Mouse (Mus musculus): ENCODE data around the gene Steap3.

DNA sequence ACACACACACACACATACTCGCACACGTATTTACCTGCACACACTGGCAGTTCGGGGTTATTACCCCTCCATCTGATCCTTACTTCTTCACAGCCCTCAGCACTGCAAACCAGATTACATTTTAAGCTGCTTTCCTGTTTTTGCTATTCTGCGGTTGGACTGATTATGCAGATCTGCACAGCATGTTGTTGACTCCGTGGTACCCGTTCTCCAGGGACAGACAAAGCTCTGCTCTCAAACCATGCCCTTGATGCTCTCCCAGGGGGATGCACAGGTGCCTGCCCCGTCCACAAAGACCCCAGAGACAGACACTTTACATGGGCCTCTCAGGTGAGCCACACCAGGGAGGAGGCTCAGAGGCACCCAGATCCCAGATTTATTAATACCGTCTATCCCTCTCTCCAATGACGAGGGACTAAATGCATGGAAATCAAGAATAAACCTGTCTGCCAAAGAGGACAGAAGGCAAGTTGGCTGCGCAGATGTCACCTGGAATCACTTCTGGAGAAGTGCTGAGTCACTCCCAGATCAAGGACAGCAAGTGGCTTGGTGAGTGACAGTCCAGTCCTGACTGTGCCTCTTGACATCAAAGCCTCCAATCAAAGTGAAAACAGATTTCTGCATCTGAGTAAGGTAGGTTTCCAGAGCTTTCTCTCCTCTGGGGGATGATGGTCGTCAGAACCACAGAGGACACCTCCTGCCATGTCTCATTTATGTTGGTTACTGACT is 63.8 kb downstream of the Steap3 start:
- TF ChIP-seq CTCF (conservative IDR thresholded peaks at IDR 0.05; ENCODE audit: low read length) (no peak), NANOG (IDR thresholded peaks at IDR 0.05; ENCODE audit: borderline replicate concordance, low read length) (no peak), POU5F1 (IDR thresholded peaks at IDR 0.05; ENCODE audit: borderline replicate concordance, low read length) (no peak)
